ENCODE assay signal across 22 mouse cellular contexts in genomic region chr3:83787086-83787485, GRCm38 (mm10). TPM values are rescaled to one million over a fixed set of nuclear protein-coding genes. Genes with fewer than 3 reads are reported as not detected.
"Had no signal": no experiment of that assay in that cellular context is flagged by ENCODE, and none has a peak within 500 bp of the region (broad histone marks: within the 10 kb centered on the region; RNA-seq: fewer than 3 reads in every experiment).

No protein-coding gene starts in this region.

- H3K27me3 ChIP-seq: stomach, embryonic 15.5 days had no signal

- H3K4me2 ChIP-seq: liver, embryonic 15.5 days; lung, embryonic 15.5 days; midbrain, embryonic 12.5 days; neural tube, embryonic 12.5 days; stomach, embryonic 15.5 days had no signal

- H3K4me3 ChIP-seq: liver, embryonic 15.5 days; lung, embryonic 15.5 days; megakaryocyte, embryonic 14.5 days; midbrain, embryonic 12.5 days; neural tube, embryonic 12.5 days; stomach, embryonic 15.5 days had no signal

- H3K27ac ChIP-seq: liver, embryonic 15.5 days; lung, embryonic 15.5 days; macrophage; midbrain, embryonic 12.5 days; neural tube, embryonic 12.5 days; stomach, embryonic 15.5 days; stomach, postnatal 0 days had no signal

- H3K9me3 ChIP-seq: liver, embryonic 15.5 days; lung, embryonic 15.5 days; midbrain, embryonic 12.5 days; stomach, embryonic 15.5 days had no signal

- H3K9ac ChIP-seq: liver, embryonic 15.5 days; liver, postnatal 0 days; lung, embryonic 15.5 days; midbrain, embryonic 12.5 days; neural tube, embryonic 12.5 days; stomach, embryonic 15.5 days had no signal

- ATAC-seq: liver, postnatal 0 days; lung, postnatal 0 days; midbrain, embryonic 16.5 days had no signal

- DNase-seq: liver, postnatal 0 days; lung, adult 2 months; lung, postnatal 14 days; lung, postnatal 36 days; midbrain, embryonic 14.5 days; right cerebral cortex, postnatal 14 days; thymus, adult 2 months; thymus, postnatal 25 days; thymus, postnatal 4 days had no signal

- H3K36me3 ChIP-seq: liver, embryonic 15.5 days; lung, embryonic 15.5 days; midbrain, embryonic 12.5 days; neural tube, embryonic 12.5 days; stomach, embryonic 15.5 days had no signal

RNA-seq across cellular contexts. Expression of gene Sfrp2, which starts 21.0 kb away (rescaled TPM):
- total RNA-seq: megakaryocyte progenitor cell, adult 5-6 weeks; monocyte, adult 5-6 weeks; neutrophil, adult 5-6 weeks had no signal
- polyA plus RNA-seq: macrophage had no signal
